Mouse (Mus musculus): ENCODE results near the gene Gipc1.

The Gipc1 gene

GRCm38 (mm10) chr8:83684517-83684916, 32.0 kb downstream of the Gipc1 start:
- no peak for DNase-seq

GRCm38 (mm10) chr8:83689264-83689663, 36.8 kb downstream of the Gipc1 start:
- no peak for DNase-seq

DNA sequence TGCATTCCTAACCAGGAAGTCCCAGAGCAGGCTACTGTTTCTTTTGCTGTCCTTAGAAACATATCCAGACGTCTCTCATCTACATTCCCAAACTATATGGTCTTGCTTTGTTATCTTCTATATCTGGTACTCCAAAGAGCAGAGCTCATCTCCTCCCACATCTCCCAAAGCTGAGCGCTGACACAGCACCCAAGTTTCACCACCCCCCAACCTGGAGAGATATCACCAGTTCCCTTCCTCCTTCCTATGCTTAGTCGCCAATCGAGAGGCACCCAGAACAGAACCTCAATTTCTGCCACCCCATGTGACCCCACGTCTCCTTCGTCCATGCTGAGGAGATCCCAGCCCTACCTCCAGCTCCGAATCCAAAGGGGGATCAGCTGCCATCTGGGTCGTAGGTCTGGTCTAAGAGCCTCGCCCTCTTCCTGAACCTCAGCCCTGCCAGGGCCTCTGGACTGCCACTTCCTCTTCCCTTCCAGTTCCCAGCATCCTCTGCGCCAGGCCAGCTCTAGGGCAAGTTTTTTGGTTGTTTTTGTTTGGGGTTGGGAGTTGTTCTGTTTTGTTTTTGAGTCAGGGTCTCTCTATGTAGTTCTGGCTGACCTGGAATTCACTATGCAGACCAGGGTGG, 41.2 kb downstream of the Gipc1 start:
- DNase-seq: peak; percentile 63

GRCm38 (mm10) chr8:83694369-83695160, 42.1 kb downstream of the Gipc1 start:
- DNase-seq: no peak

DNA sequence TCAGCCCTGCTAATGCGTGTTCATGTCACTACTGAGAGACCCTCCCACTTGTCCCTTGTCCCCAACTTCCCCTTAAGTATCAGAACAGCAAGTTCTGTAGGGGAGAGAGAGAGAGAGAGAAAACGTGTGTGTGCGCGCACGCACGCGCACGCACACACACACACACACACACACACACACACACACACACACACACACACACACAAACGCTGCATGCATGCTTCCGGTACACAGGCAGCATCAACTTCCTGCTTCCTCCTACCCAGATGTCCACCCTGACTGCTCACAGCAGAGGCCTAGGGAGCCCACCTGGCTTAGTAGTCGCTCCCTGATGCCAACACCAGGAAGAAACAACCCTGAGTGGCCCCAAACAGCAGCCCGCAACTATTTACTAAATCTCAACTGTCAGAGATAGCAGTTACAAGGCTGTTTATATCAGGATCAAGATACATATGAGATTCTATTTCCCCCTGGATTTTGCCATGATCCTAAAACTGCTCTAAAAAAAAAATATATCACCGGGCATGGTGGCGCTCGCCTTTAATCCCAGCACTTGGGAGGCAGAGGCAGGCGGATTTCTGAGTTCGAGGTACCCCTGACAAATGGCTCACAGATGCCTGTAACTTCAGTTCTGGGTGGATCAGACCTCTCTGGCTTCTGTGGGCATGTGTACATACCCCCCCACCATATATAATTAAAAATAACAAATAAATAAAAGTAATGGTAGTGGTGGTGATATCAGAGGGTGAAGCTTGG, 43.1 kb downstream of the Gipc1 start:
- peak; percentile 63 for DNase-seq

DNA sequence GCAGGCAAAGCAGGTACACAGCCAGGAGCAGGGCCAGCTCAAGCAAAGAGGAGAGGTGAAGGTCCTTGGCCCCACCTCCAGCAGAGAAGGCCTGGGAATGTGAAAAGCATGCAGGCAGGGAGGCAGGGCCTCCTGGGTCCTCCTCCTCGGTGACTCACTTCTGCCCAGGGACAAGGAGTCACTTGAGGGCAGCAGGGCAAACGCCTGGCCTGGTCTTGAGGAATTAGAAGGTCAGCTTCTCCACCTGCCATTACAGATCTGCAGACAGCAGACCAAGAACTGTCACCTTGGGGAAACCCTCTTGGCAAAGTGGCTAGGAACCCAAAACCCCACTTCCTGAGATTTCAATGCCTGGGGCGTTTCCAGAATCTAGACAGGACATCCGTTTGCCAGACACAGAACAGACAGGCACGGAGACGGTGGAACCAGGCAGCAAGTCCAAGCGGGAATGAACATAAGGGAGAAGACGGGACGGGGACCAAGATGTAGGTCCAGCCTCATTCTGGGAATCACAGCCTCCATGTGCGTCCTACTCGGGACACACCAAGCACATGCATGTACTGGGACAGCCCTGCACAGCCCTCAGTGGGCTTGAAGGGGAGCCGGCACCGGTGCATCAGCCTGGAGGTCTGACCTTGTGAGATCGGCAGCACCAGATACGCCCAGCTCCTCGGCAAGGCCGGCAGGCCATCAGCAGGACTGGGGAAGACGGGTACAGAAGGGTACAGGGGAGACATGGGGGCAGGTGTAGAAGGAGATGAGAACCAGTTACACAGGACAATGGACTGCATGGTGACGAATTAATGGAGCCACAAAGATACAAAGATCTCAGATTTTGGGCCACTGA, 45.1 kb downstream of the Gipc1 start:
- peak; percentile 90 for DNase-seq

DNA sequence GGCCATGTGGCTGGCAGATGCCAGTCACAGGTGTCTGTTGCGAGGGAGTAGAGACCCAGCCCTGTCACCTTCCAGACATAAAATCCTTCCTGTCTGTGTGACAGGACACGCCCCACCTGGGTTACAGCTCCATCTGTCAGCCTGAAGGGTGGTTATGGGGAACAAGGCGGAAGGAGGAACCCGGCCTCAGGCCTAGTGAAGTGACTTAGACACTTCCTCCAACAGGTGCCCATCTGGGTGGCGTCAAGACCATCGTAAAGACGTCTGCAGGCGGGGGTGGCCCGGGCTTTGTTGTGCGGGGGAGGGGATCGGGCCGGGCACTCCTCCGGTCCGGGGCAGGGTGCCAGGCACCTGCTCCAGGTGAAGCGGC, 45.8 kb downstream of the Gipc1 start:
- DNase-seq: peak; percentile 82

GRCm38 (mm10) chr8:83698661-83699453, 46.4 kb downstream of the Gipc1 start, which contains the start of gene Pkn1:
TSS of gene Pkn1 (minus strand) at chr8:83699179.
- DNase-seq: peak; percentile 79

DNA sequence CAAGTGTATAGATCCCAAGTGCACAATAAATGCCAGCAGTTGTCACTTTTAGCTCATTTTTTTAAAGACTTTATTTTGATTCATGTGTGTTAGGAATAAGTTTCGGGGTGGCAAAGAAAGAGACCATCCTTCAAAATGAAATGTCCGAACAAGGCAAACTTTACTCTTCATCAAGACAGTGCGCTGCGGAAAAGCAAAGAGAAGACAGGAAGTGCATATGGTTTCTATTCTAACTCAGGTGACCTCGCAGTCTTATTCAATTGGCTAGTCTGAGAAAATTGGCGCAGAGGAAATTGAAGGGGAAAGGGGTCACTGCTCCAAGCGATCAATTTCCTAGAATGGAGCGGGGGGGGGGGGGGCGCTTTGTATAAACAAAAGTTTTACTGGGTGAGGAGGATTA, 47.1 kb downstream of the Gipc1 start:
- DNase-seq: peak; percentile 41

GRCm38 (mm10) chr8:83700423-83701085, 48.1 kb downstream of the Gipc1 start:
- no peak for DNase-seq

- no peak for DNase-seq
Observed at GRCm38 (mm10) chr8:83703426-83703825, 50.9 kb downstream of the Gipc1 start.

- no peak for DNase-seq
Observed at GRCm38 (mm10) chr8:83706411-83706810, 53.9 kb downstream of the Gipc1 start.

DNA sequence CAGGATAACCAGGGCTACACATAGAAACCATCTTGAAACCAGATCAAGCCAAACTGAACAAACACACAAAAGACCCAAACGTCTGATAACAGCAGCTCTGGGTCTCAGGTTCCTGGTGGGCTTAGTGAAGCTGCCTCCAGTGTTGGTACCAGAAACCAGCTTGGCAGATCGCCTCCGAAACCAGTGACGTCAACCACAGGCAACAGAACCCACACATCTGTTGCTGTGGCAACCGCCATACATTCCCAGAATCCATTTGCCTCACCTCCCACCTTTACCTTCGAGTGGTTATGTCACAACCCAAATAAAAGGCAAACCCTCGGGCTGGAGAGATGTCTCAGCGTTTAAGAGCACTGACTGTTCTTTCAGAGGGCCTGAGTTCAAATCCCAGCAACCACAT, 55.1 kb downstream of the Gipc1 start:
- DNase-seq: no peak

Measured in lung, postnatal 36 days (tissue).